Mouse (Mus musculus): ENCODE results near the gene Kif15.

Kif15 gene

GRCm38 (mm10) chr9:122950643-122951475 lies at the start of gene Kif15, which contains the start of gene 1110059G10Rik:
TSS of gene Kif15 (plus strand) at chr9:122951046.
TSS of gene 1110059G10Rik (minus strand) at chr9:122951000.
- DNase-seq (ENCODE audit: low spot score), result peak; percentile 95

GRCm38 (mm10) chr9:122901047-122901446 lies 49.8 kb upstream of the Kif15 start:
- no peak for DNase-seq (ENCODE audit: low spot score)

- DNase-seq (ENCODE audit: low spot score), result peak; percentile 94
Observed at GRCm38 (mm10) chr9:122902717-122903535, 47.9 kb upstream of the Kif15 start.

GRCm38 (mm10) chr9:122922436-122922835 lies 28.4 kb upstream of the Kif15 start:
- no peak for DNase-seq (ENCODE audit: low spot score)

- DNase-seq (ENCODE audit: low spot score), result peak; percentile 94
Observed at GRCm38 (mm10) chr9:122922936-122923381, 27.9 kb upstream of the Kif15 start, which contains the start of gene Zfp105. TSS of gene Zfp105 (plus strand) at chr9:122923072.

- DNase-seq (ENCODE audit: low spot score), result no peak
Observed at GRCm38 (mm10) chr9:122928915-122929314, 21.9 kb upstream of the Kif15 start.

GRCm38 (mm10) chr9:122998406-122999192 lies 47.8 kb downstream of the Kif15 start:
- no peak for DNase-seq (ENCODE audit: low spot score)

GRCm38 (mm10) chr9:122999193-122999586 lies 48.3 kb downstream of the Kif15 start:
- no peak for DNase-seq (ENCODE audit: low spot score)

GRCm38 (mm10) chr9:123004718-123005117 lies 53.9 kb downstream of the Kif15 start:
- no peak for DNase-seq (ENCODE audit: low spot score)

- DNase-seq (ENCODE audit: low spot score), result no peak
Observed at GRCm38 (mm10) chr9:123006071-123006470, 55.2 kb downstream of the Kif15 start.

GRCm38 (mm10) chr9:123020995-123021631 lies 70.3 kb downstream of the Kif15 start, which contains the start of gene Tmem42:
TSS of gene Tmem42 (plus strand) at chr9:123021326.
- DNase-seq (ENCODE audit: low spot score), result peak; percentile 91

GRCm38 (mm10) chr9:123021636-123022379 lies 71.0 kb downstream of the Kif15 start:
- DNase-seq (ENCODE audit: low spot score), result peak; percentile 44

GRCm38 (mm10) chr9:123024201-123024600 lies 73.4 kb downstream of the Kif15 start:
- no peak for DNase-seq (ENCODE audit: low spot score)

GRCm38 (mm10) chr9:123031496-123032246 lies 80.8 kb downstream of the Kif15 start:
- DNase-seq (ENCODE audit: low spot score), result no peak

GRCm38 (mm10) chr9:123034426-123034825 lies 83.6 kb downstream of the Kif15 start, which contains the start of gene Tgm4:
TSS of gene Tgm4 (plus strand) at chr9:123034726.
- DNase-seq (ENCODE audit: low spot score), result no peak

GRCm38 (mm10) chr9:123047665-123048064 lies 96.8 kb downstream of the Kif15 start:
- DNase-seq (ENCODE audit: low spot score), result no peak

GRCm38 (mm10) chr9:123058724-123059292 lies 108.0 kb downstream of the Kif15 start:
- DNase-seq (ENCODE audit: low spot score), result no peak

GRCm38 (mm10) chr9:123060172-123060571 lies 109.3 kb downstream of the Kif15 start:
- no peak for DNase-seq (ENCODE audit: low spot score)

Measured in embryo, embryonic 10 days (tissue).